Mouse (Mus musculus) liver, embryonic 13.5 days (tissue): ENCODE results near the gene Plin5. TPM values are rescaled to one million over a fixed set of nuclear protein-coding genes. Genes with fewer than 3 reads are reported as not detected.

ENCODE experiments used
- ATAC-seq: fragments of 200-750 bp; cut with Nextera tagmentation; 2 replicates; pipeline ENCODE4 v1.8.0; 2017; ENCODE audit warnings: low read depth, mild to moderate bottlenecking, moderate number of reproducible peaks, moderate library complexity
- DNase-seq: peaks from one replicate; pipeline ENCODE4 v3.0.0; 2022
- H3K27ac ChIP-seq: fragments of 300-500 bp; sonication (generic); 2 replicates; pipeline ENCODE4 v1.5.1; 2015; ENCODE audit warnings: moderate library complexity, mild to moderate bottlenecking, inconsistent platforms
- H3K27me3 ChIP-seq: fragments of 300-500 bp; sonication (generic); 2 replicates; pipeline ENCODE4 v1.6.1; 2015; ENCODE audit warnings: mild to moderate bottlenecking, inconsistent platforms
- H3K36me3 ChIP-seq: fragments of 300-500 bp; sonication (generic); 2 replicates; pipeline ENCODE4 v1.6.1; 2015; ENCODE audit warnings: mild to moderate bottlenecking, inconsistent platforms
- H3K4me1 ChIP-seq: fragments of 300-500 bp; sonication (generic); replicated peaks from 2 replicates; pipeline ENCODE4 v1.6.1; 2015; ENCODE audit warnings: inconsistent platforms
- H3K4me2 ChIP-seq: fragments of 300-500 bp; sonication (generic); 2 replicates; pipeline ENCODE4 v1.6.1; 2015; ENCODE audit warnings: inconsistent platforms, mild to moderate bottlenecking, moderate library complexity
- H3K4me3 ChIP-seq: fragments of 300-500 bp; sonication (generic); replicated peaks from 2 replicates; pipeline ENCODE4 v1.5.1; 2015; ENCODE audit warnings: mild to moderate bottlenecking, inconsistent platforms
- H3K9ac ChIP-seq: fragments of 300-500 bp; sonication (generic); 2 replicates; pipeline ENCODE4 v1.6.1; 2015; ENCODE audit warnings: mild to moderate bottlenecking, inconsistent platforms
- H3K9me3 ChIP-seq: fragments of 300-500 bp; sonication (generic); replicated peaks from 2 replicates; pipeline ENCODE4 v1.6.1; 2016; ENCODE audit warnings: inconsistent platforms
- WGBS: fragments of 180-500 bp; shearing (Covaris S2); methylation state at CpG from one replicate; pipeline ENCODE4 v1.1.7; 2015; ENCODE audit not compliant: insufficient replicate concordance; 5-methylcytosine and 5-hydroxymethylcytosine counted together
- polyA plus RNA-seq: library from polyadenylated mRNA; unstranded; fragments of >200 nt; fragmentation: Nextera tagmentation; extraction: Ambion mirVana; gene quantifications from 2 replicates; pipeline ENCODE4 v1.2.1, GENCODE M21; 2015

Gene Plin5
- polyA plus RNA-seq, 1 experiment from 2014 or later = 0.32 TPM

DNA sequence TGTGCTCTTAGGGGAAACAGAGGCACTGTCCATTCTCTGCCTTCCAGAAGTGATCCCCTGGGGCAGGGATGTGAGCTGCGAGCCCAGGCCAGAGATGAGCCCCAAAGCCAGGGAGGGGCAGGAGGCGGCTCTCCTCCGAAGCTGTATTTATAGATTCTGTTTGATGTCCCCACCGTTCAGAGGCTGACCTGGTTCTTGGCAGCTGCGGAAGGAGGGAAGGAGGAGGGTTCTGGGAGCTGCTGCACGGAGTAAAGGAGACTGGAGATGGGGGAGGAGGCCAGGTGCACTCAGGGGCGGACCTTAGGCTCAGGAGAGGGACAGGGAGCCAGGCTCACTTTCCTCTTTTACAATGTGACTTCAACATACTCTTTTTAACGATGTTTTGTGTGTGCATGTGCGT, 28.7 kb upstream of the Plin5 start:
- Histone ChIP-seq H3K36me3 (no peaks in the 10 kb centered on the region), H3K4me3 (no peak overlapping the region), H3K27me3 (peaks cover 99% of the 10 kb centered on the region), H3K4me2 (no peak overlapping the region), H3K9me3 (no peaks in the 10 kb centered on the region), H3K27ac (no peak overlapping the region), H3K9ac (no peak overlapping the region), H3K4me1 (peaks cover 24% of the 10 kb centered on the region)
- no peak for DNase-seq
- ATAC-seq = no peak
- WGBS = 26% methylated on average over 9 of the region's 9 CpGs

DNA sequence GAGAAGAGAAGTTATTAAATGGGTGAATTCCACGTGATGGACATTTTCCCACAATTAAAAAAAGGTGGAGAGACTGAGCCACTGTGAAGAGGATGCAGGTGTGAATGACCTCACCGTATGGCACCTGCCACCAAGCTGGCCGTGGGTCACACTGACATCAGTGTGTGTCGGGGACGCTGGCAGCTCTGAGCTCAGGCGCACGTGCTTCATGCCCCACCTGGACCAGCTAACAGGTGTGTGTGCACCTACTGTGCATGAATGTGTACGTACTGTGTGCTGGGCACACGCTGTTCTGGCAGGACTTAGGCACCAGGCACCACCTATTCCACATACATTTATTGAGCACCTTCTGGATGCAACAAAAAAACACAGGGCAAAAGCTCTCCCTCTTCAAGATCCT, 27.1 kb upstream of the Plin5 start:
- peaks cover 33% of the 10 kb centered on the region for H3K4me1 ChIP-seq
- no peak overlapping the region for H3K4me2 ChIP-seq
- H3K36me3 ChIP-seq = no peaks in the 10 kb centered on the region
- H3K9ac ChIP-seq = no peak overlapping the region
- peaks cover 99% of the 10 kb centered on the region for H3K27me3 ChIP-seq
- ATAC-seq (no peak), DNase-seq (no peak)
- WGBS = 68% methylated on average over 9 of the region's 9 CpGs
- H3K4me3 ChIP-seq = no peak overlapping the region
- H3K27ac ChIP-seq = no peak overlapping the region
- no peaks in the 10 kb centered on the region for H3K9me3 ChIP-seq

DNA sequence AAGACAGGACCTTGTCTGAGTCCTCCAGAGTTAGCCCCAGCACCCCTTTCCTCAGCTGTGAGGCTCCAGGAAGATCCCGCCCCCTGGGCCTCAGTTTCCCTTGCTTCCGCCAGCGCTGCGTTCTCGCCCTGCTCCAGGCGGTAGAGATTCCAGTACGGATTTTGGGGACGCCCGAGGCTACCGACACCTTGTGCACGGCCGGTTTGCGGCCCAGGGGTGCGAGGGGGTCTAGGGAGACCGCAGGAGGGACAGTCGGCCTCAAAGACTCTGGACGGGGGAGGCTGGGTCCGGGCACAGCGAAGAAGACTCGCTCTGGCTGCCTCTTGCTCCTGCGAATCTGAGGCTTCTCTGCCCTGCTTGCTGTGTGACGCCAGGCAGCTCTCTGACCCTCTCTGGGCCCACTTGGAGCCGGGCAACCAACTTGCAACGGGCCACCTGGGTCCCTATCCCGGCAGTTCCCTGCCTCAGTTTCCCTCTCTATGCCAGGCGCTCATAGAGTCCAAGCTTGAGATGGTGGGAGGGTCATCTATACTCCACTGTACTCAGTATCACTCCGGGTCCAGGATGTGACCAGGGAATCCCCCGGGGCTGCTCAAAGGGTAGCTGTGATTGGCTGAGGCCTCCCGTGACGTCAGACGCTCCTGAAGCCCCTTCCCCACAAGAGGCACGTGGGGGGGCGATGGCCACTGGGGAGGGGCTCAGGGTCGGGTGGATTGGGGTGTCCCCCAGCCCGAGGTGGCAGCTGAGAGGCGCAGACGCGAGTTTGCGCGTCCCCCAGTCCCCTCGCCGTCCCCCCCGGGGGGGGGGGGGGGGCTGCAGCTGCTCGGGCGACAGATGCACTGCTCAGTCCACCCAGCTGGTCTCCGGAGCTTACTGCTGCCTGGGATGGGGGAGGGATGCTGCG, 24.6 kb upstream of the Plin5 start:
- Histone ChIP-seq H3K36me3 (no peaks in the 10 kb centered on the region), H3K27ac (no peak overlapping the region), H3K27me3 (peaks cover 94% of the 10 kb centered on the region), H3K4me3 (peak overlapping the region; percentile 32), H3K4me2 (peak overlapping the region; percentile 60), H3K9ac (0 out of 2 replicates have a peak overlapping the region, but pooled peaks have one; percentile 15), H3K4me1 (peaks cover 37% of the 10 kb centered on the region), H3K9me3 (no peaks in the 10 kb centered on the region)
- ATAC-seq (no peak), DNase-seq (no peak)
- WGBS = 2% methylated on average over 37 of the region's 47 CpGs

DNA sequence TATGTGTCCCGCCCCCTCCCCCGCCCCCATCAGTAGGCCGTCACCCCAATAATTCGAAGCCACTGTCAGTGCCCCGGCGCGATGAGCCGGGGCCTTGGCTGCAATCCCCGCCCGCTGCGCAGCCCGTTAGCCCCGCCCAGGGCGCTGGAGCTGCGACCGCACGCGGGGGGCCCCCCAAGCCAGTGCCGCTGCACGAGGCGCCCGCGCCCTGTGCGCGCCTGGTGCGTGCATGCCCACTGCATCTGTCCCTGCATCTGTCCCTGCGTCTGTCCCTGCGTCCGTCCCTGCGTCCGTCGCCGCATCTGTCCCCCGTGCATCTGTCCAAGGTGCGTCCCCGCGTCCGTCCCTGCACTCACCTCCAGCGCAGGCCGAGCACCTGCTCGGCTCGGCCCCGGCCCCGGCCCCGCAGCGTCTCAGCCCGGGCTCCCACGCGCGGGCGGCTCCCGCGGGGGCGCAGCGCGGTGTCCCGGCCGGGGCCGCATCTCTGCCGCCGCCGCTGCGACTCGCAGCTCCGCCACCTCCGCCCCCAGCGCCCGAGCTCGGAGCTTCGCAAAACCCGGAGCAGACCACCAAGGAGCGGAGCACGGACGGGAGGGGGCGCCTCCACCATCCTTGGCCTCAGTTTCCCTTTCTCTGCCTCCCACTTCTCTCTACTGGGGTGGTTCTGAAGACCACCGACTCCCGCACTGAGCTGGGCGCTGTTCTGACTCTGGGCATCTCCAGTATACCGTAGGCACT, 22.6 kb upstream of the Plin5 start, which contains the start of gene Sema6b:
Gene Sema6b, minus strand, starts transcription at position 486 of the 738 bp plus-strand sequence.
- peak within 1 kb of the TSS; percentile 85 for H3K4me2 ChIP-seq
- H3K9me3 ChIP-seq = no peaks in the 10 kb centered on the region
- no peaks in the 10 kb centered on the region for H3K36me3 ChIP-seq
- H3K27ac ChIP-seq = no peak within 1 kb of the TSS
- peaks cover 75% of the 10 kb centered on the region for H3K27me3 ChIP-seq
- WGBS = under 1% methylated on average over 79 of the region's 79 CpGs
- peaks cover 42% of the 10 kb centered on the region for H3K4me1 ChIP-seq
- no peak for DNase-seq
- peak within 1 kb of the TSS; percentile 63 for H3K4me3 ChIP-seq
- peak; percentile 50 for ATAC-seq
- peak within 1 kb of the TSS; percentile 49 for H3K9ac ChIP-seq

DNA sequence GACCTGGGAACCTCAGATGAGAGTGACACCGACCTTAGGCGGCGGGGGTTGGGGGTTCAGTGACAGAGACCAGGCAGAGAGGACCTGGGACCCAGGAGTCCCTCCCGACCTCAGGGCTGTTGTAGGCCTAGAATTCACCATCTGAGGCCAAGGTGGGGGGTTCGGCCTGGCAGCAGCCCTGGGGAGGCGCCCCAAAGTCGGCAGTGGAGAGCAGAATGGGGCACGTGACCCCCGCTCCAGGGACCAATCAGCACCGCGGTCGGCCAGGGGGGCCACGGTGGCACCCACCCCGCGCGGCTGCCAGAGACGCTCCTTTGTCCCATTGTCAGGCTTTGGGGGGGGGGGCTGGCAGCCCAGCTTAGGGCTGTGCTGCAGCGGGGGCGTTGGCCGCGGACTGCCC, 22.0 kb upstream of the Plin5 start:
- peak overlapping the region; percentile 49 for H3K9ac ChIP-seq
- no peak for ATAC-seq
- H3K4me1 ChIP-seq = peaks cover 49% of the 10 kb centered on the region

DNA sequence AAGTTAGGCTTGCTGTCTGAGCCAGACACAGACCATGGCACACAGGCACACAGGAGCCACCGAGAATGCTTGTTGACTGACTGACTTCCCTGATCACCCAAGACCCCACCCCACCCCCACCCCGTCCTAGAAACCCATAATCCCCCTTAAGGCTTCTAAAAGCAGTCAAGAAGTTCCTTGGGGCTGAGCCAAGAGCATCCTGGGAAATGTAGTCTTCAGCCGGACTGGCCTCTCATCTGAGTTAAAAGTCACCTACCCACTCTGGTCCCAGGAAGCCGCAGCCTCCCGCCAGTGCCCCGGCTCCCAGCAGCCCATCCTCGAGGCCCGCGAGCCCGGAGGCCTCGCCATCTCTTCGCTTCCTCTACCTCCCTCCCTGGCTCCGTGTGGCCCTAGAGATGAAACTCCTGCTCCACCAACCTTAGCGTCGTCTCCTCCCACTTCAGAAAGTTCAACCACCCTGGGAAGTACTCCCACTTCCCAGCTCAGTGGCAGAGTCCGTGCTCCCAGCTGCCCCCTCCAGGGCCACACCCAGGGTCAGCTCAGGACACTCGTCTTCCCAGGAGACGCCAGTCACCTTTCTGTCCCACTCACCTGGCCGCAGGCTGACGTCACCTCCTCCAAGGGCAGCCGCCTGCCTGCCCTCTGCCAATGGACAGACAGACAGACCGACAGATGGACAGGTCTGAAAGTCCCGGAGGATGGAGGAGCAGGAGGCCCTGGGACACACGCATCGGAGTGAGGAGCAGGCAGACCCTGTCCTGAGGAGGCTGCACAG, 20.6 kb upstream of the Plin5 start:
- Histone ChIP-seq H3K4me3 (no peak overlapping the region; the same call in 1 of the 2 replicates), H3K9ac (no peak overlapping the region), H3K36me3 (no peaks in the 10 kb centered on the region), H3K9me3 (no peaks in the 10 kb centered on the region), H3K4me1 (peaks cover 62% of the 10 kb centered on the region), H3K27ac (no peak overlapping the region), H3K4me2 (peak overlapping the region; percentile 15; the same call in 1 of the 2 replicates), H3K27me3 (peaks cover 56% of the 10 kb centered on the region)
- 35% methylated on average over 25 of the region's 25 CpGs for WGBS
- no peak for DNase-seq
- ATAC-seq = no peak

More for the DNA sequence above, 22.0 kb upstream of the Plin5 start:
- Histone ChIP-seq H3K36me3 (no peaks in the 10 kb centered on the region), H3K4me2 (peak overlapping the region; percentile 85), H3K9me3 (no peaks in the 10 kb centered on the region), H3K4me3 (peak overlapping the region; percentile 63), H3K27me3 (peaks cover 69% of the 10 kb centered on the region), H3K27ac (no peak overlapping the region)
- 13% methylated on average over 17 of the region's 21 CpGs for WGBS
- DNase-seq = no peak

DNA sequence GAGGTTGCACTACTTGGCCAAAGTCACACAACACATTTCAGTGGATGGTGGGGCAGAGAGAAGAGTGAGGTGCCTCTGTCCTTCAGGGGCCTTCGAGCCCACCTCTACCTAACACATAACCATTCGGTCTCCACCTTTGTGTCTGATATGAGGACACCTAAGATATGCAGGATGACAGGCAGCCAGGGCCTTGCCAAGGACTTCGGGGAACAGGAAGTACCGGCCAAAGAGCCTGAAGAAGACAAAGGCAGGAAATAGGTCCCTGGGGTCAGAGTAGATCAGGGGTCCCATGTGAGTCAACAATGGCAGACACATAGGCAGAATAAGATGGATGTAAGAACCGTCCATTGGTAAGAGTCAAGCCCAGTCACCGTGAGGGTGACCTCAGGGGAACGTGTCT, 19.2 kb upstream of the Plin5 start:
- DNase-seq (no peak), ATAC-seq (no peak)
- H3K27me3 ChIP-seq = peaks cover 41% of the 10 kb centered on the region
- H3K9ac ChIP-seq = no peak overlapping the region
- 65% methylated on average over 7 of the region's 7 CpGs for WGBS
- no peak overlapping the region for H3K4me2 ChIP-seq
- H3K27ac ChIP-seq = no peak overlapping the region
- H3K4me3 ChIP-seq = no peak overlapping the region
- H3K36me3 ChIP-seq = no peaks in the 10 kb centered on the region
- no peaks in the 10 kb centered on the region for H3K9me3 ChIP-seq
- H3K4me1 ChIP-seq = peaks cover 60% of the 10 kb centered on the region

DNA sequence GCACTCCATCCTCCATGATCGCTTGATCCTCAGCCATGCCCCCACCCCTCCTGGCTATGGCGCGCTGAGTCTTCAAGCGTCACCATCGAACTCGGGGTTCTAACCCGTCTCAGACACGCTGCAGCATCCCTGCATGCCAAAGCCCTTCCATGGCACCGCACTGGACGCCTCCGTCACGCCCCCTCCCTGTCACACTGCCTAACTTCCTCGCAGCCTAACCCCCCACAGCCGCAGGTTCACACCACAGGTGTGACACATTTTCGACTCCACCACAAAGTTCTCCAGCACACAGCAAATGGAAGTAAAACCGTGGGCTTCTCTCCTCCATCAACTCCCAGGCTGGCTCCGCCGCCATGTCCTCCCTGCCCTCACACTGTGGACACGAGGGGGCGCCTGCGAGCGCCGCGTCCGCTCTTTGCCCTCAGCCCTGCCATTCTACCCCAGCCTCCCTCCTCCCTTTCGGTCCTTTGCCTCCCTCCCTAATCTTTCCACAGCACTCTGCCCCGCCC, 17.1 kb upstream of the Plin5 start:
- WGBS = under 1% methylated on average over 27 of the region's 27 CpGs
- peak overlapping the region; percentile 58 for H3K4me3 ChIP-seq
- no peaks in the 10 kb centered on the region for H3K9me3 ChIP-seq
- peak; percentile 53 for DNase-seq
- H3K4me2 ChIP-seq = peak overlapping the region; percentile 82
- peak overlapping the region; percentile 72 for H3K27ac ChIP-seq
- H3K36me3 ChIP-seq = peaks cover 5% of the 10 kb centered on the region
- H3K4me1 ChIP-seq = peaks cover 47% of the 10 kb centered on the region
- peak overlapping the region; percentile 52 for H3K9ac ChIP-seq
- H3K27me3 ChIP-seq = peaks cover 21% of the 10 kb centered on the region
- peak; percentile 32 for ATAC-seq

DNA sequence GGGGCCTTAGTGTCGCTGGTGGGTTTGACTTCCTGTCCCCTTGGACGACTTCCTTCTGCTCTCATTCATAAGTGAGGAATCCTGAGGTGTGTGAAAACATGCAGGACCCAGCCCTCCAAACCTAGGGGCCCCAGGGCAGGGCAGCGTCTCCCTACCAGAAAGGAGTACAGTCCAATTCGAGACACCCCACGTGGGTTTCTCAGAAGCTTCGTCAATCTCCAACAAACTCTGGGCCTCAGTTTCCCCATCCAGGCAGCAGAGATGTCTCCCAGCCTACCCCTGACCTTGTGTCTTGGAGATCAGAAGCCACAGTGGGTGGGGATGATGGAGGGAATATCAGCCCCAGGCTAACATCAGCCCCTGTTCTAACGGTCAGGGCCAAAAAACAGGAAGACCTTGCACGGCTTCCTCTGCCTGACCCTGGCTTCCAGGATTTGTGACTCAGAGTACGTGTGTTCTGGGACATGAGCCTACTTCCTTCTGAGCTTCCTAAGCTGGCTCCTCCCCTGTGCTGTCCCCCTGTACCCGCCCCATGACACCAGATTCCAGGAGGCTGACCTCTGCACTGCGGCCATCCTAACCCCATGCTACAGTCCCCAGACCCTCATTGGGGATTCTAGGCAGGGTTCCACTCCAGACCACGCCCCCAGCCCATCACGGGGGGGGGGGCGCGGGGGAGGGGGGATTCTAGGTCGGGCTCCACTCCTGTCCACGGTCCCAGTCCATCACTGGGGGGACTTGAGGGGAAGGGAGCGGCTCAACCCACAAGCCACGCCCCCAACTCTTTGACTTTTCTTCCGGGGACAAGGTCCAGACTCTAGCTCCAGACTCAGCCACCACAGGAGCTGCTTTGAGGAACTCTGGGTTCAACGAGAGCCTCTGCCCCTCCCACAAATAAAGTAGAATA, 16.3 kb upstream of the Plin5 start:
- WGBS = 4% methylated on average over 20 of the region's 21 CpGs
- peak overlapping the region; percentile 52 for H3K9ac ChIP-seq

DNA sequence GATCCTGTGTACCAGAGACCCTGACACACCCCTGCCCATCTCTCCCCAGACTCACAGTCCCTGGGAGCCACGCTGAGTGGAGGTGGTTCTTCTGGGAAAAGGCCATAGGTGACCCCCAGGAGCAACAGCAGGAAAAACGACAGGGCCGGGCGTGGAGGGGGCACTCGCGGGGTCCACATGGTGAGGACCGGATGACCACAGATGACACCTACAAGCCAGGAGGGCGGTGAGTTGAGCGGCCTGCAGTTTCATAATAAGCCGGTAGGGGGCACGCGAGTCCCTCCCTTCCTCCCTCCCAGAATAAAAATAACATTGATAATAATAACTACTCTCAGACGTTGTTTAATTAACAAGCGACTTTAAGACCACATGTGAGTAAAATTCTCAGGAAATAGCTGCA, 15.3 kb upstream of the Plin5 start:
- 4% methylated on average over 14 of the region's 14 CpGs for WGBS
- Histone ChIP-seq H3K27ac (no peak overlapping the region), H3K4me2 (0 out of 2 replicates have a peak overlapping the region, but pooled peaks have one; percentile 7), H3K27me3 (peaks cover 4% of the 10 kb centered on the region; the same call in 1 of the 2 replicates), H3K9me3 (no peaks in the 10 kb centered on the region), H3K36me3 (peaks cover 5% of the 10 kb centered on the region), H3K9ac (no peak overlapping the region), H3K4me1 (peaks cover 32% of the 10 kb centered on the region), H3K4me3 (no peak overlapping the region)
- DNase-seq (peak; percentile 51), ATAC-seq (no peak)

More for the DNA sequence above, 16.3 kb upstream of the Plin5 start:
- Histone ChIP-seq H3K4me3 (peak overlapping the region; percentile 58), H3K36me3 (peaks cover 5% of the 10 kb centered on the region), H3K4me2 (peak overlapping the region; percentile 82), H3K4me1 (peaks cover 42% of the 10 kb centered on the region), H3K27ac (peak overlapping the region; percentile 72), H3K27me3 (peaks cover 13% of the 10 kb centered on the region), H3K9me3 (no peaks in the 10 kb centered on the region)
- ATAC-seq (peak; percentile 76), DNase-seq (peak; percentile 35)
